In genomic region chr3:145256647-145257046, GRCm38 (mm10) we compare ENCODE assay signal across 16 mouse cellular contexts. TPM values are rescaled to one million over a fixed set of nuclear protein-coding genes. Genes with fewer than 3 reads are reported as not detected.
"Had no signal": no experiment of that assay in that cellular context is flagged by ENCODE, and none has a peak within 500 bp of the region (broad histone marks: within the 10 kb centered on the region; RNA-seq: fewer than 3 reads in every experiment).

No protein-coding gene starts in this region.

- ATAC-seq: liver, postnatal 0 days; midbrain, embryonic 13.5 days had no signal

- H3K27me3 ChIP-seq: limb, embryonic 12.5 days; liver, embryonic 13.5 days; midbrain, embryonic 13.5 days; neural tube, embryonic 15.5 days had no signal

- H3K4me3 ChIP-seq: layer of hippocampus, adult 2 months; left cerebral cortex, adult 2 months; limb, embryonic 12.5 days; liver, embryonic 13.5 days; midbrain, embryonic 13.5 days; neural tube, embryonic 15.5 days had no signal

- DNase-seq: kidney, adult 18-20 months; kidney, postnatal 10 days; kidney, postnatal 4 days; liver; liver, embryonic 13.5 days; liver, postnatal 0 days; lung, postnatal 36 days; spleen, adult 18-20 months; thymus, adult 2 months; thymus, postnatal 25 days had no signal

- H3K9me3 ChIP-seq: limb, embryonic 12.5 days; liver, embryonic 13.5 days; midbrain, embryonic 13.5 days; neural tube, embryonic 15.5 days had no signal

- H3K27ac ChIP-seq: layer of hippocampus, adult 2 months; left cerebral cortex, adult 2 months; limb, embryonic 12.5 days; liver, embryonic 13.5 days; midbrain, embryonic 13.5 days; neural tube, embryonic 15.5 days had no signal

- H3K4me2 ChIP-seq: limb, embryonic 12.5 days; liver, embryonic 13.5 days; midbrain, embryonic 13.5 days; neural tube, embryonic 15.5 days had no signal

- H3K4me1 ChIP-seq: limb, embryonic 12.5 days; liver, embryonic 13.5 days; midbrain, embryonic 13.5 days; neural tube, embryonic 15.5 days had no signal

- H3K9ac ChIP-seq: limb, embryonic 12.5 days; liver, embryonic 13.5 days; liver, postnatal 0 days; midbrain, embryonic 13.5 days; neural tube, embryonic 15.5 days had no signal

- H3K36me3 ChIP-seq: limb, embryonic 12.5 days; liver, embryonic 13.5 days; midbrain, embryonic 13.5 days; neural tube, embryonic 15.5 days had no signal

RNA-seq across cellular contexts. Expression of gene Col24a1, which starts 35.6 kb away (rescaled TPM):
- total RNA-seq: megakaryocyte progenitor cell, adult 5-6 weeks had no signal
